Mouse (Mus musculus): ENCODE results near the gene Gm1043. TPM values are rescaled to one million over a fixed set of nuclear protein-coding genes. Genes with fewer than 3 reads are reported as not detected.

Gm1043 gene
- polyA plus RNA-seq, 1 experiment from 2014 or later: not detected

- H3K27me3 ChIP-seq (ENCODE audit: poor library complexity, severe bottlenecking): no peaks in the 10 kb centered on the region
- no peak overlapping the region for H3K27ac ChIP-seq
- H3K36me3 ChIP-seq (replicated peaks): no peaks in the 10 kb centered on the region
- H3K4me1 ChIP-seq: peaks cover 9% of the 10 kb centered on the region; the same call in 1 of the 2 replicates
- H3K4me3 ChIP-seq: no peak overlapping the region
- DNase-seq (ENCODE audit: extremely low spot score, low spot score): no peak
- 62% methylated on average over 2 of the region's 2 CpGs for WGBS
- no peaks in the 10 kb centered on the region for H3K9me3 ChIP-seq
These were observed 113.0 kb downstream of the Gm1043 start for GRCm38 (mm10) chr5:37198011-37198688.

GRCm38 (mm10) chr5:37202285-37202684 lies 117.1 kb downstream of the Gm1043 start:
- Histone ChIP-seq H3K27ac (no peak overlapping the region), H3K4me3 (no peak overlapping the region), H3K27me3 (ENCODE audit: poor library complexity, severe bottlenecking) (no peaks in the 10 kb centered on the region), H3K36me3 (replicated peaks) (no peaks in the 10 kb centered on the region), H3K4me1 (peaks cover 9% of the 10 kb centered on the region; the same call in 1 of the 2 replicates), H3K9me3 (no peaks in the 10 kb centered on the region)
- WGBS: 36% methylated on average over 1 of the region's 1 CpGs
- DNase-seq (ENCODE audit: extremely low spot score, low spot score): no peak

GRCm38 (mm10) chr5:37204886-37205285 lies 119.7 kb downstream of the Gm1043 start:
- no peak overlapping the region for H3K27ac ChIP-seq
- no peak overlapping the region for H3K4me3 ChIP-seq
- 86% methylated on average over 7 of the region's 7 CpGs for WGBS
- H3K4me1 ChIP-seq: 0 out of 2 replicates have a peak, but pooled peaks cover 4% of the 10 kb centered on the region
- DNase-seq (ENCODE audit: extremely low spot score, low spot score): no peak
- no peaks in the 10 kb centered on the region for H3K36me3 ChIP-seq (replicated peaks)
- H3K27me3 ChIP-seq (ENCODE audit: poor library complexity, severe bottlenecking): no peaks in the 10 kb centered on the region
- no peaks in the 10 kb centered on the region for H3K9me3 ChIP-seq

GRCm38 (mm10) chr5:37205420-37205819 lies 120.2 kb downstream of the Gm1043 start:
- H3K27me3 ChIP-seq (ENCODE audit: poor library complexity, severe bottlenecking): no peaks in the 10 kb centered on the region
- H3K27ac ChIP-seq: no peak overlapping the region
- 85% methylated on average over 1 of the region's 1 CpGs for WGBS
- no peak for DNase-seq (ENCODE audit: extremely low spot score, low spot score)
- no peaks in the 10 kb centered on the region for H3K9me3 ChIP-seq
- H3K36me3 ChIP-seq (replicated peaks): no peaks in the 10 kb centered on the region
- H3K4me3 ChIP-seq: no peak overlapping the region
- 0 out of 2 replicates have a peak, but pooled peaks cover 4% of the 10 kb centered on the region for H3K4me1 ChIP-seq

GRCm38 (mm10) chr5:37206364-37206763 lies 121.2 kb downstream of the Gm1043 start:
- Histone ChIP-seq H3K4me1 (0 out of 2 replicates have a peak, but pooled peaks cover 4% of the 10 kb centered on the region), H3K27me3 (ENCODE audit: poor library complexity, severe bottlenecking) (no peaks in the 10 kb centered on the region), H3K36me3 (replicated peaks) (no peaks in the 10 kb centered on the region), H3K4me3 (no peak overlapping the region), H3K9me3 (no peaks in the 10 kb centered on the region), H3K27ac (no peak overlapping the region)
- 68% methylated on average over 2 of the region's 2 CpGs for WGBS
- DNase-seq (ENCODE audit: extremely low spot score, low spot score): no peak

GRCm38 (mm10) chr5:37212938-37213708 lies 128.0 kb downstream of the Gm1043 start:
- whole genome bisulfite sequencing: 91% methylated on average over 9 of the region's 9 CpGs
- no peak for DNase-seq (ENCODE audit: extremely low spot score, low spot score)
- Histone ChIP-seq H3K4me3 (no peak overlapping the region), H3K27me3 (ENCODE audit: poor library complexity, severe bottlenecking) (no peaks in the 10 kb centered on the region), H3K27ac (no peak overlapping the region), H3K9me3 (peaks cover 4% of the 10 kb centered on the region; the same call in 1 of the 2 replicates), H3K36me3 (replicated peaks) (no peaks in the 10 kb centered on the region), H3K4me1 (no peaks in the 10 kb centered on the region)

- Histone ChIP-seq H3K4me3 (no peak overlapping the region), H3K27ac (no peak overlapping the region), H3K9me3 (peaks cover 4% of the 10 kb centered on the region; the same call in 1 of the 2 replicates), H3K27me3 (ENCODE audit: poor library complexity, severe bottlenecking) (no peaks in the 10 kb centered on the region), H3K36me3 (replicated peaks) (no peaks in the 10 kb centered on the region), H3K4me1 (no peaks in the 10 kb centered on the region)
- DNase-seq (ENCODE audit: extremely low spot score, low spot score): no peak
- 87% methylated on average over 4 of the region's 4 CpGs for WGBS
These were observed 128.5 kb downstream of the Gm1043 start for GRCm38 (mm10) chr5:37213709-37214103.

GRCm38 (mm10) chr5:37214614-37215013 lies 129.4 kb downstream of the Gm1043 start:
- Histone ChIP-seq H3K27me3 (ENCODE audit: poor library complexity, severe bottlenecking) (no peaks in the 10 kb centered on the region), H3K9me3 (peaks cover 4% of the 10 kb centered on the region; the same call in 1 of the 2 replicates), H3K36me3 (replicated peaks) (no peaks in the 10 kb centered on the region), H3K4me3 (no peak overlapping the region), H3K27ac (no peak overlapping the region), H3K4me1 (0 out of 2 replicates have a peak, but pooled peaks cover 2% of the 10 kb centered on the region)
- 87% methylated on average over 6 of the region's 6 CpGs for WGBS
- no peak for DNase-seq (ENCODE audit: extremely low spot score, low spot score)

- Histone ChIP-seq H3K4me1 (0 out of 2 replicates have a peak, but pooled peaks cover 2% of the 10 kb centered on the region), H3K27ac (no peak overlapping the region), H3K9me3 (peaks cover 4% of the 10 kb centered on the region; the same call in 1 of the 2 replicates), H3K27me3 (ENCODE audit: poor library complexity, severe bottlenecking) (no peaks in the 10 kb centered on the region), H3K36me3 (replicated peaks) (no peaks in the 10 kb centered on the region), H3K4me3 (no peak overlapping the region)
- DNase-seq (ENCODE audit: extremely low spot score, low spot score): no peak
- WGBS: 89% methylated on average over 7 of the region's 7 CpGs
These were observed 130.1 kb downstream of the Gm1043 start for GRCm38 (mm10) chr5:37215276-37215675.

GRCm38 (mm10) chr5:37219615-37220014 lies 134.4 kb downstream of the Gm1043 start:
- peaks cover 15% of the 10 kb centered on the region for H3K4me1 ChIP-seq
- H3K9me3 ChIP-seq: peaks cover 4% of the 10 kb centered on the region; the same call in 1 of the 2 replicates
- H3K27me3 ChIP-seq (ENCODE audit: poor library complexity, severe bottlenecking): no peaks in the 10 kb centered on the region
- 45% methylated on average over 5 of the region's 5 CpGs for WGBS
- no peak overlapping the region for H3K4me3 ChIP-seq
- no peak for DNase-seq (ENCODE audit: extremely low spot score, low spot score)
- H3K27ac ChIP-seq: no peak overlapping the region
- no peaks in the 10 kb centered on the region for H3K36me3 ChIP-seq (replicated peaks)

GRCm38 (mm10) chr5:37220575-37220974 lies 135.4 kb downstream of the Gm1043 start:
- Histone ChIP-seq H3K4me1 (peaks cover 15% of the 10 kb centered on the region), H3K4me3 (no peak overlapping the region), H3K36me3 (replicated peaks) (no peaks in the 10 kb centered on the region), H3K27ac (no peak overlapping the region), H3K9me3 (no peaks in the 10 kb centered on the region), H3K27me3 (ENCODE audit: poor library complexity, severe bottlenecking) (no peaks in the 10 kb centered on the region)
- 93% methylated on average over 5 of the region's 5 CpGs for WGBS
- DNase-seq (ENCODE audit: extremely low spot score, low spot score): no peak

- no peak overlapping the region for H3K4me3 ChIP-seq
- H3K36me3 ChIP-seq (replicated peaks): no peaks in the 10 kb centered on the region
- no peak overlapping the region for H3K27ac ChIP-seq
- peaks cover 15% of the 10 kb centered on the region for H3K4me1 ChIP-seq
- no peak for DNase-seq (ENCODE audit: extremely low spot score, low spot score)
- WGBS: 63% methylated on average over 6 of the region's 6 CpGs
- no peaks in the 10 kb centered on the region for H3K9me3 ChIP-seq
- no peaks in the 10 kb centered on the region for H3K27me3 ChIP-seq (ENCODE audit: poor library complexity, severe bottlenecking)
These were observed 136.4 kb downstream of the Gm1043 start for GRCm38 (mm10) chr5:37221563-37221962.

GRCm38 (mm10) chr5:37222316-37222715 lies 137.1 kb downstream of the Gm1043 start:
- 67% methylated on average over 8 of the region's 8 CpGs for WGBS

More at GRCm38 (mm10) chr5:37222316-37222715, 137.1 kb downstream of the Gm1043 start:
- Histone ChIP-seq H3K27me3 (ENCODE audit: poor library complexity, severe bottlenecking) (no peaks in the 10 kb centered on the region), H3K27ac (no peak overlapping the region), H3K9me3 (no peaks in the 10 kb centered on the region), H3K4me3 (no peak overlapping the region), H3K36me3 (replicated peaks) (no peaks in the 10 kb centered on the region), H3K4me1 (peaks cover 15% of the 10 kb centered on the region)
- DNase-seq (ENCODE audit: extremely low spot score, low spot score): no peak
